Mouse (Mus musculus) olfactory bulb, adult 2 months (tissue): ENCODE data around the gene Nxpe5. TPM values are rescaled to one million over a fixed set of nuclear protein-coding genes. Genes with fewer than 3 reads are reported as not detected.
"Not testable (repeated sequence)": the region's sequence is repeated elsewhere in the genome, so short reads cannot be mapped to it uniquely, and the experiment has no call there.

ENCODE experiments used
- H3K27ac ChIP-seq: fragments of 200-500 bp; 2 replicates; pipeline ENCODE4 v1.5.1; 2012; ENCODE audit warnings: low read depth, low read length; ENCODE audit not compliant: insufficient read depth
- H3K4me1 ChIP-seq: fragments of 200-500 bp; 2 replicates; pipeline ENCODE4 v1.6.1; 2012; ENCODE audit warnings: low read length; ENCODE audit not compliant: control insufficient read depth, insufficient read depth
- H3K4me3 ChIP-seq: fragments of 200-500 bp; 2 replicates; pipeline ENCODE4 v1.5.1; 2012; ENCODE audit warnings: mild to moderate bottlenecking, low read depth, low read length, moderate library complexity; ENCODE audit not compliant: insufficient read depth
- CTCF ChIP-seq: fragments of 200-500 bp; IDR thresholded peaks from 2 replicates; pipeline ENCODE4 v1.5.1; 2012; ENCODE audit warnings: low read depth, mild to moderate bottlenecking, low read length, moderate library complexity; ENCODE audit not compliant: insufficient read depth
- POLR2A ChIP-seq: fragments of 200-500 bp; IDR thresholded peaks from 2 replicates; pipeline ENCODE4 v1.6.1; 2012; ENCODE audit warnings: mild to moderate bottlenecking, low read depth, low read length, moderate library complexity; ENCODE audit not compliant: insufficient read depth
- WGBS: fragments of 180-500 bp; shearing (Covaris S2); methylation state at CpG from one replicate; pipeline ENCODE4 v1.1.7; 2018; 5-methylcytosine and 5-hydroxymethylcytosine counted together
- polyA plus RNA-seq: library from polyadenylated mRNA; stranded (reverse); fragments of >200 nt; gene quantifications from 2 replicates; pipeline ENCODE4 v1.2.4, GENCODE M21; 2012; ENCODE audit warnings: low replicate concordance; ENCODE audit not compliant: missing spikeins, insufficient read depth, insufficient read length

The Nxpe5 gene
- polyA plus RNA-seq, 1 experiment = not detected

GRCm38 (mm10) chr5:138207253-138207652, 18.4 kb upstream of the Nxpe5 start:
- H3K4me3 ChIP-seq = no peak overlapping the region
- no peaks in the 10 kb centered on the region for H3K4me1 ChIP-seq
- no peak overlapping the region for H3K27ac ChIP-seq
- TF ChIP-seq CTCF = no peak
- TF ChIP-seq POLR2A = no peak
- WGBS = 78% methylated on average over 1 of the region's 1 CpGs

- 85% methylated on average over 4 of the region's 4 CpGs for WGBS
Observed at GRCm38 (mm10) chr5:138207873-138208272, 17.8 kb upstream of the Nxpe5 start.

GRCm38 (mm10) chr5:138216632-138217031, 9.1 kb upstream of the Nxpe5 start:
- 91% methylated on average over 13 of the region's 13 CpGs for WGBS
- H3K4me1 ChIP-seq, H3K27ac ChIP-seq, H3K4me3 ChIP-seq: not testable (repeated sequence)

More at GRCm38 (mm10) chr5:138207873-138208272, 17.8 kb upstream of the Nxpe5 start:
- TF ChIP-seq CTCF (no peak), POLR2A (no peak)
- Histone ChIP-seq H3K27ac (no peak overlapping the region), H3K4me3 (no peak overlapping the region), H3K4me1 (no peaks in the 10 kb centered on the region)

- H3K4me3 ChIP-seq = no peak overlapping the region
- no peak for TF ChIP-seq CTCF
- no peak for TF ChIP-seq POLR2A
- WGBS = 45% methylated on average over 2 of the region's 2 CpGs
- H3K4me1 ChIP-seq = no peaks in the 10 kb centered on the region
- H3K27ac ChIP-seq = no peak overlapping the region
Observed at GRCm38 (mm10) chr5:138219864-138220263, 5.8 kb upstream of the Nxpe5 start.

- TF ChIP-seq POLR2A = no peak
- 0 out of 2 replicates have a peak, but pooled peaks have one; percentile 31 for TF ChIP-seq CTCF
- 22% methylated on average over 4 of the region's 4 CpGs for WGBS
- Histone ChIP-seq H3K27ac (no peak overlapping the region), H3K4me3 (no peak overlapping the region), H3K4me1 (no peaks in the 10 kb centered on the region)
Observed at GRCm38 (mm10) chr5:138222111-138222510, 3.6 kb upstream of the Nxpe5 start.

GRCm38 (mm10) chr5:138223287-138223686, 2.4 kb upstream of the Nxpe5 start:
- H3K4me3 ChIP-seq = no peak overlapping the region
- 35% methylated on average over 3 of the region's 3 CpGs for WGBS
- no peaks in the 10 kb centered on the region for H3K4me1 ChIP-seq
- no peak overlapping the region for H3K27ac ChIP-seq
- TF ChIP-seq CTCF (no peak), POLR2A (no peak)

- TF ChIP-seq CTCF (no peak), POLR2A (no peak)
- H3K27ac ChIP-seq = no peak overlapping the region
- WGBS = 76% methylated on average over 4 of the region's 4 CpGs
- no peak overlapping the region for H3K4me3 ChIP-seq
- H3K4me1 ChIP-seq = no peaks in the 10 kb centered on the region
Observed at GRCm38 (mm10) chr5:138226491-138226890, 793 bp downstream of the Nxpe5 start.

GRCm38 (mm10) chr5:138227367-138227766, 1.7 kb downstream of the Nxpe5 start:
- TF ChIP-seq POLR2A (no peak), CTCF (no peak)
- H3K4me3 ChIP-seq = no peak overlapping the region
- WGBS = 73% methylated on average over 2 of the region's 2 CpGs

GRCm38 (mm10) chr5:138228026-138228425, 2.3 kb downstream of the Nxpe5 start:
- Histone ChIP-seq H3K4me1 (no peaks in the 10 kb centered on the region), H3K4me3 (no peak overlapping the region), H3K27ac (no peak overlapping the region)
- TF ChIP-seq POLR2A (no peak), CTCF (no peak)
- 54% methylated on average over 3 of the region's 3 CpGs for WGBS

More at GRCm38 (mm10) chr5:138227367-138227766, 1.7 kb downstream of the Nxpe5 start:
- Histone ChIP-seq H3K4me1 (no peaks in the 10 kb centered on the region), H3K27ac (no peak overlapping the region)

- WGBS = 91% methylated on average over 3 of the region's 3 CpGs
- no peak overlapping the region for H3K27ac ChIP-seq
- TF ChIP-seq POLR2A = no peak
- TF ChIP-seq CTCF = no peak
Observed at GRCm38 (mm10) chr5:138229511-138229910, 3.8 kb downstream of the Nxpe5 start.

More at GRCm38 (mm10) chr5:138229511-138229910, 3.8 kb downstream of the Nxpe5 start:
- no peak overlapping the region for H3K4me3 ChIP-seq
- H3K4me1 ChIP-seq = no peaks in the 10 kb centered on the region
